Comparison of ENCODE assay signal across 9 mouse cellular contexts in the genomic region with DNA sequence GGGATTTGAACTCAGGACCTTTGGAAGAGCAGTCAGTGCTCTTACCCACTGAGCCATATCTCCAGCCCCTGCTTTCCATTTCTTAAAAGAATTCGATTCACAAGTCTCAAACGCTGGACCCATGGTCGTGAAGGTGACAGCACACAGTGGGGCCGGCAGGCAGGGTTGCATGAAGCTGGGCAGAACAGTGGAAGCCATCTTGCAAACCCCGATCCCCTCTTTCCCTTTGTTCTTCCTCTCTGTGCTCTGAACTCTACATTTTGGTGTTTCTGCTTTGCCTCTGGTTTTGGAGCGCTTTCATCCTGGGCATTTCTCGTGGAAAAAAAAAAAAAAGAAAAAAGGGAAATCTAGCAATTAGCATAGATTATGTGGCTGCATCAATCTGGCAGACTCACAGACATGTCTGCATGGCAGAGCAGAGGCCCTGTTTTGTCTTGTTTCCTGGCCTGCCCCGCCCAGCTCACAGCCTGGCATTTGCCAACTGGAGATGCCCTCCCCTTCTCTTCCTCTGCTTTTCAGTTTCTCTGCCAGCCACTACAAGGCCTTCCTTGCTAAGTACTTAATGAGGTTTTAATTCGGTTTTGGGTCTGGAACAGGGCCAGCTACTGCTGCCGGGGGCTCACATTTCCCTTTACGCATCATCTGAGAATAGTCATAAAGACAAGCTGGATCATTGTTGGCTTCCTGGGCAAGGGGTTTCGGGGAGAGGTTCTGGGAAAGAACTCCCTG. TPM values are rescaled to one million over a fixed set of nuclear protein-coding genes. Genes with fewer than 3 reads are reported as not detected.
DNase-seq lines count a peak whose midpoint lies in the region; ATAC-seq lines count a peak whose summit lies in the region.
"Had no signal": no experiment of that assay in that cellular context is flagged by ENCODE, and none has a peak within 500 bp of the region (broad histone marks: within the 10 kb centered on the region; RNA-seq: fewer than 3 reads in every experiment).

No protein-coding gene starts in this region.

- peak; percentile 94 for DNase-seq in retina, postnatal 1 day
- DNase-seq in retina, embryonic 14.5 days (ENCODE audit: low spot score) = no peak
- no peak for DNase-seq in right cerebral cortex, postnatal 36 days (ENCODE audit: low spot score in 2 of 2)
- no peak for DNase-seq in heart, adult 9 months (ENCODE audit: low spot score in 2 of 2)

- no peaks in the 10 kb centered on the region for H3K27me3 ChIP-seq in heart, embryonic 12.5 days (replicated peaks)
- H3K27me3 ChIP-seq in heart, embryonic 11.5 days (ENCODE audit: control insufficient read depth, insufficient read depth, low read length) = no peaks in the 10 kb centered on the region
- H3K27me3 ChIP-seq in hindbrain, embryonic 15.5 days = no peaks in the 10 kb centered on the region
- H3K27me3 ChIP-seq in stomach, embryonic 16.5 days (ENCODE audit: control insufficient read depth, insufficient read depth, low read length) = no peaks in the 10 kb centered on the region

- peaks cover 23% of the 10 kb centered on the region for H3K4me1 ChIP-seq in heart, embryonic 12.5 days (replicated peaks)
- H3K4me1 ChIP-seq in heart, embryonic 11.5 days (ENCODE audit: control insufficient read depth, insufficient read depth, low read length) = peaks cover 10% of the 10 kb centered on the region
- H3K4me1 ChIP-seq in hindbrain, embryonic 15.5 days (replicated peaks) = peaks cover 35% of the 10 kb centered on the region
- H3K4me1 ChIP-seq in stomach, embryonic 16.5 days (ENCODE audit: control insufficient read depth, insufficient read depth, low read length) = peaks cover 6% of the 10 kb centered on the region

- 72% methylated on average over 12 of the region's 12 CpGs for WGBS in heart, embryonic 12.5 days
- 76% methylated on average over 12 of the region's 12 CpGs for WGBS in heart, embryonic 11.5 days (ENCODE audit: insufficient replicate concordance)
- WGBS in hindbrain, embryonic 15.5 days = 48% methylated on average over 12 of the region's 12 CpGs
- 75% methylated on average over 12 of the region's 12 CpGs for WGBS in stomach, embryonic 16.5 days

- peak overlapping the region; percentile 29; the same call in 1 of the 2 replicates for H3K27ac ChIP-seq in heart, embryonic 12.5 days (ENCODE audit: poor library complexity, severe bottlenecking)
- no peak overlapping the region for H3K27ac ChIP-seq in heart, embryonic 11.5 days (ENCODE audit: low read depth, low read length)
- peak overlapping the region; percentile 57 for H3K27ac ChIP-seq in hindbrain, embryonic 15.5 days (replicated peaks)
- no peak overlapping the region for H3K27ac ChIP-seq in stomach, embryonic 16.5 days (ENCODE audit: low read length)

- no peaks in the 10 kb centered on the region for H3K9me3 ChIP-seq in heart, embryonic 12.5 days (replicated peaks)
- H3K9me3 ChIP-seq in heart, embryonic 11.5 days (replicated peaks; ENCODE audit: control insufficient read depth, low read length) = no peaks in the 10 kb centered on the region
- H3K9me3 ChIP-seq in hindbrain, embryonic 15.5 days = no peaks in the 10 kb centered on the region
- H3K9me3 ChIP-seq in stomach, embryonic 16.5 days (replicated peaks; ENCODE audit: control insufficient read depth, low read length) = no peaks in the 10 kb centered on the region

- H3K9ac ChIP-seq in heart, embryonic 12.5 days = no peak overlapping the region
- H3K9ac ChIP-seq in heart, embryonic 11.5 days (ENCODE audit: low read depth, low read length) = no peak overlapping the region
- H3K9ac ChIP-seq in hindbrain, embryonic 15.5 days = no peak overlapping the region
- H3K9ac ChIP-seq in stomach, embryonic 16.5 days (ENCODE audit: low read length) = no peak overlapping the region

- H3K36me3 ChIP-seq in heart, embryonic 12.5 days = peaks cover 17% of the 10 kb centered on the region
- peaks cover 5% of the 10 kb centered on the region for H3K36me3 ChIP-seq in heart, embryonic 11.5 days (ENCODE audit: control insufficient read depth, insufficient read depth, low read length)
- H3K36me3 ChIP-seq in hindbrain, embryonic 15.5 days = peaks cover 5% of the 10 kb centered on the region; the same call in 1 of the 2 replicates
- no peaks in the 10 kb centered on the region for H3K36me3 ChIP-seq in stomach, embryonic 16.5 days (ENCODE audit: control insufficient read depth, insufficient read depth, low read length)

- ATAC-seq in heart, embryonic 12.5 days (ENCODE audit: insufficient number of reproducible peaks, low FRiP score) = no peak
- ATAC-seq in heart, embryonic 11.5 days (replicated peaks; ENCODE audit: insufficient number of reproducible peaks, low FRiP score, low TSS enrichment) = no peak
- ATAC-seq in hindbrain, embryonic 15.5 days (ENCODE audit: low FRiP score, low read depth) = peak; percentile 77
- ATAC-seq in stomach, embryonic 16.5 days (ENCODE audit: insufficient read depth, low FRiP score) = peak; percentile 50; the same call in 1 of the 2 replicates
- ATAC-seq: intestine, embryonic 16.5 days had no signal

- no peak overlapping the region for H3K4me3 ChIP-seq in heart, embryonic 12.5 days
- no peak overlapping the region for H3K4me3 ChIP-seq in heart, embryonic 11.5 days (ENCODE audit: low read depth, low read length)
- no peak overlapping the region for H3K4me3 ChIP-seq in hindbrain, embryonic 15.5 days
- no peak overlapping the region for H3K4me3 ChIP-seq in stomach, embryonic 16.5 days (replicated peaks; ENCODE audit: low read length)

- H3K4me2 ChIP-seq in heart, embryonic 12.5 days = no peak overlapping the region
- H3K4me2 ChIP-seq in heart, embryonic 11.5 days = no peak overlapping the region
- no peak overlapping the region for H3K4me2 ChIP-seq in hindbrain, embryonic 15.5 days
- no peak overlapping the region for H3K4me2 ChIP-seq in stomach, embryonic 16.5 days (ENCODE audit: low read depth, low read length)

RNA-seq across cellular contexts. Expression of a gene that starts 57.5 kb away (rescaled TPM):
- polyA plus RNA-seq in heart, embryonic 12.5 days (2016; fragmentation: Nextera tagmentation; extraction: Ambion mirVana) = 149 and 151 TPM in 2 replicates
- 128 and 193 TPM in 2 replicates for polyA plus RNA-seq in heart, embryonic 11.5 days (2014; fragmentation: Nextera tagmentation; extraction: Ambion mirVana)
- polyA plus RNA-seq in hindbrain, embryonic 15.5 days (2015; fragmentation: Nextera tagmentation; extraction: Ambion mirVana) = 2,014 and 2,064 TPM in 2 replicates
- 126 and 134 TPM in 2 replicates for polyA plus RNA-seq in stomach, embryonic 16.5 days (2015; fragmentation: Nextera tagmentation; extraction: Ambion mirVana)

Comparison
In these comparisons a context has a peak if more than half of its experiments do, and no peak if none do; other contexts are left out.
1. H3K27ac ChIP-seq: peak in heart, embryonic 12.5 days (single experiment) and hindbrain, embryonic 15.5 days (single experiment); none in heart, embryonic 11.5 days (single experiment) and stomach, embryonic 16.5 days (single experiment).
2. ATAC-seq: peak in hindbrain, embryonic 15.5 days (single experiment) and stomach, embryonic 16.5 days (single experiment); none in heart, embryonic 12.5 days (single experiment) and heart, embryonic 11.5 days (single experiment).
3. RNA of a gene that starts 57.5 kb away (polyA plus RNA-seq): 2,014 to 2,064 TPM in hindbrain, embryonic 15.5 days; 128 to 193 TPM in heart, embryonic 11.5 days, 149 to 151 TPM in heart, embryonic 12.5 days and 126 to 134 TPM in stomach, embryonic 16.5 days; every median in the first group is over 10 times any median in the second.